Mouse (Mus musculus) bone marrow, adult 2 months (tissue): ENCODE measurements at regions not wholly inside any gene's neighbourhood (a gene's known extent, or its start where the extent isn't known, plus 50 kb on each side); places are given as distances from the start of the nearest gene placed in this dataset.

ENCODE experiments used
- CTCF ChIP-seq: fragments of 200-500 bp; IDR thresholded peaks from 2 replicates; pipeline ENCODE4 v1.5.1; 2011; ENCODE audit warnings: low read length, control low read depth; ENCODE audit not compliant: control insufficient read depth, insufficient read depth
- POLR2A ChIP-seq: fragments of 200-500 bp; IDR thresholded peaks from 2 replicates; pipeline ENCODE4 v1.6.1; 2011; ENCODE audit warnings: low read depth, mild to moderate bottlenecking, control low read depth, low read length, borderline replicate concordance; ENCODE audit not compliant: control insufficient read depth

DNA sequence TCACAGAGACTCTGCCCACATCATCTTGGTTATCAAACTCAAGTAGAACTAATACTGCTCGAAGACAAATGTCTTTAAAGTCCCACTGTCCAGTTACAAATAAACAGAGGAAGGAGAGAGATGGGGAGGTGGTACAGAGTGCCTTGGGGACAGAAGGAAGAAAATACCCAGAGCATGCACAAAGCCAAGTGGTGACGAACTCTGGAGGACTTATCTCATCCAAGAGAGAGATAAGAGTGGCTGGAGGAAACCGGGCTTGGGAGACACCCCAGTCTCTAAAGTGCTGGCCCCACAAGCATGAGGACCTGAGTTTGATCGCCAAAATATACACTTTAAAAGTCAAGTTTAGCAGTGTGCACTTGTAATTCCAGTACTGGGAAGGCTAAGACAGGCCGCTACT lies 273.3 kb upstream of the Zfp637 start:
- TF ChIP-seq CTCF (no peak), POLR2A (no peak)
